ENCODE assay signal across 42 mouse cellular contexts in genomic region chr9:37383161-37383560, GRCm38 (mm10). TPM values are rescaled to one million over a fixed set of nuclear protein-coding genes. Genes with fewer than 3 reads are reported as not detected.
"Had no signal": no experiment of that assay in that cellular context is flagged by ENCODE, and none has a peak within 500 bp of the region (broad histone marks: within the 10 kb centered on the region; RNA-seq: fewer than 3 reads in every experiment).

No protein-coding gene starts in this region.

- H3K27ac ChIP-seq: heart, embryonic 10.5 days; heart, embryonic 13.5 days; heart, embryonic 15.5 days; hindbrain, embryonic 10.5 days; hindbrain, embryonic 12.5 days; hindbrain, embryonic 13.5 days; hindbrain, embryonic 14.5 days; hindbrain, embryonic 15.5 days; hindbrain, postnatal 0 days; intestine, embryonic 15.5 days; kidney, embryonic 15.5 days; kidney, postnatal 0 days; layer of hippocampus, adult 2 months had no signal

- DNase-seq: heart, postnatal 10 days; heart, postnatal 14 days; heart, postnatal 36 days; heart, postnatal 4 days; kidney, adult 11 months; kidney, adult 18-20 months; kidney, adult 2 months; kidney, adult 8-10 months; kidney, adult 9 months; kidney, postnatal 10 days; kidney, postnatal 14 days; kidney, postnatal 25 days; kidney, postnatal 36 days; kidney, postnatal 4 days; layer of hippocampus, adult 9-11 months; layer of hippocampus, postnatal 36 days had no signal

- H3K9ac ChIP-seq: heart, embryonic 12.5 days; heart, embryonic 13.5 days; heart, embryonic 15.5 days; hindbrain, embryonic 12.5 days; hindbrain, embryonic 13.5 days; hindbrain, embryonic 14.5 days; hindbrain, embryonic 15.5 days; intestine, embryonic 15.5 days; kidney, embryonic 15.5 days had no signal

- H3K9me3 ChIP-seq: heart, embryonic 10.5 days; heart, embryonic 12.5 days; heart, embryonic 13.5 days; heart, embryonic 15.5 days; hindbrain, embryonic 10.5 days; hindbrain, embryonic 12.5 days; hindbrain, embryonic 13.5 days; hindbrain, embryonic 15.5 days; intestine, embryonic 15.5 days; kidney, embryonic 15.5 days had no signal

- H3K4me3 ChIP-seq: heart, embryonic 10.5 days; heart, embryonic 12.5 days; heart, embryonic 13.5 days; heart, embryonic 15.5 days; hindbrain, embryonic 10.5 days; hindbrain, embryonic 12.5 days; hindbrain, embryonic 13.5 days; hindbrain, embryonic 15.5 days; intestine, embryonic 15.5 days; kidney, embryonic 15.5 days; layer of hippocampus, adult 2 months had no signal

- ATAC-seq: hindbrain, embryonic 16.5 days; hindbrain, postnatal 0 days; inflammation-experienced regulatory T-cells, adult 6 months; intestine, embryonic 15.5 days; intestine, embryonic 16.5 days; intestine, postnatal 0 days had no signal

- H3K4me2 ChIP-seq: heart, embryonic 11.5 days; heart, embryonic 12.5 days; heart, embryonic 13.5 days; heart, embryonic 15.5 days; hindbrain, embryonic 12.5 days; hindbrain, embryonic 13.5 days; hindbrain, embryonic 14.5 days; intestine, embryonic 15.5 days; kidney, embryonic 15.5 days had no signal

- H3K4me1 ChIP-seq: hindbrain, embryonic 12.5 days had no signal

- H3K36me3 ChIP-seq: heart, embryonic 10.5 days; heart, embryonic 12.5 days; heart, embryonic 13.5 days; heart, embryonic 15.5 days; hindbrain, embryonic 10.5 days; hindbrain, embryonic 12.5 days; hindbrain, embryonic 13.5 days; hindbrain, embryonic 15.5 days; intestine, embryonic 15.5 days; kidney, embryonic 15.5 days had no signal

RNA-seq across cellular contexts. Expression of gene Hepacam, which starts 16.0 kb away (rescaled TPM):
- total RNA-seq: heart, postnatal 25 days; heart, postnatal 36 days; heart, postnatal 4 days; hematopoietic stem cell, adult 5-6 weeks had no signal
- polyA plus RNA-seq: heart, embryonic 10.5 days; heart, embryonic 11.5 days; heart, embryonic 12.5 days; heart, embryonic 14.5 days; inflammation-experienced regulatory T-cells, adult 6 months; intestine, embryonic 14.5 days; kidney, embryonic 14.5 days; kidney, embryonic 15.5 days; kidney, embryonic 16.5 days had no signal

RNA-seq across cellular contexts. Expression of gene Robo4, which starts 18.5 kb away (rescaled TPM):
- polyA plus RNA-seq: inflammation-experienced regulatory T-cells, adult 6 months had no signal

RNA-seq across cellular contexts. Expression of gene Robo3, which starts 49.9 kb away (rescaled TPM):
- total RNA-seq: heart, postnatal 10 days; heart, postnatal 14 days; heart, postnatal 25 days; heart, postnatal 36 days had no signal
- polyA plus RNA-seq: heart, embryonic 16.5 days; inflammation-experienced regulatory T-cells, adult 6 months; intestine, embryonic 14.5 days; intestine, embryonic 15.5 days; intestine, postnatal 0 days had no signal
